Mouse (Mus musculus): ENCODE data around the gene Dusp27.

DNA sequence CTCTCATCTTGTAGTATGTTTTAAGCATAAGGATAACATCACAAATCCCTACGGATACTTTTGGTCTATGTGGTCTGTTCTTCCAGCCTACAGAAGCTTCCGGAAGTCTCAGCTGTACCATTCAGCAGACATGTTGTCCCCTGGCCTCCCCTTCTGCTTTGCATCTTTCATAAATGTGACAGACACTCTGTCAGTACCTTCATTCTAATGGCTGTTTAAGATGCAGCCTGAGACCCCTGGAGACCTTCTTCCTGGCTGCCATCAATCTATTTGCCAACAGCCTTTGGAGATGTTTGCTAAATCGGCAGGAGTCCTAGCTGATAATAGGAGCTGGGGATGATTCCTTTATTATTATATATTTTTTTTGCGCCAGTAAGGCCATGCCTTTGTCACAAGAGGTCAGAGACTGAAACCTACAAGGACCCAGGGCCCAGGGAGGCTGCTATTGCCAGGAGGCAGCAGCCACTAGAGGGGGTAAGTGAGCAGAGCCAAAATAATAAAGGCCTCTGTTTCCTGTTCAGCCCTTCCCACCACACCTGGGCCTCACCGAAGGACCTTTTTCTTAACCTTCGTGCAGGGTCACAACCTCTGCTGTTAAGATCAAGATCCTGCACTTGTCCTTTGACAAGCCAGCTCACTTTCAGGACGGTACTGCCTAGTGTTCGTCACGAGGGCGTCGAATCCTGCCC lies 24.7 kb downstream of the Dusp27 start:
- TF ChIP-seq EP300 (optimal IDR thresholded peaks at IDR 0.05): no peak
- TF ChIP-seq CTCF (IDR thresholded peaks at IDR 0.05; ENCODE audit: low read depth): peak; percentile 75

Measured in stomach, postnatal 0 days (tissue).